Mouse (Mus musculus): ENCODE measurements around the gene Cdc5l.

Cdc5l gene

DNA sequence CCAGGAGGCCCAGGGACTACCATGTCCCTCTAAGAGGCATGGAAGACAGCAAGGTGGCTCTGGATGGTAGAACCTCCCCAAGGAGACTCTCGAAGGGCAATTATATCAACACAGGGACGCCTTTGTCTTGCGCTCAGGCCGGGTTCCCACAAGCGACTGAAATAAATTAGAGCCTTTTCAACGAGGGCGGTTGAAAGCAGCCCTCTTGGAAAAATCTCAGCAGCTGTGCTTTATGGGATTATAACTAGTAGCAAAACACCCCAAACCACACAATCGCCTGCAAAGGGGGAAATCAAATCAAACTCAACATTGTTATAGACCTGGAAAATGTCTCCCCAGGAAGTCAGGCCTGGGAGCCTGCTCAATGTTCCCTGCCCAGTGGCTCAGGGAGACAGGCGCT is 62.5 kb downstream of the Cdc5l start:
- DNase-seq (ENCODE audit: low read depth in 1 of 2, low spot score in 2 of 2) = no peak

GRCm38 (mm10) chr17:45370535-45370934 is 63.0 kb downstream of the Cdc5l start:
- DNase-seq (ENCODE audit: low read depth in 1 of 2, low spot score in 2 of 2) = no peak

GRCm38 (mm10) chr17:45364871-45365270 is 68.7 kb downstream of the Cdc5l start:
- DNase-seq (ENCODE audit: low read depth in 1 of 2, low spot score in 2 of 2) = no peak

DNA sequence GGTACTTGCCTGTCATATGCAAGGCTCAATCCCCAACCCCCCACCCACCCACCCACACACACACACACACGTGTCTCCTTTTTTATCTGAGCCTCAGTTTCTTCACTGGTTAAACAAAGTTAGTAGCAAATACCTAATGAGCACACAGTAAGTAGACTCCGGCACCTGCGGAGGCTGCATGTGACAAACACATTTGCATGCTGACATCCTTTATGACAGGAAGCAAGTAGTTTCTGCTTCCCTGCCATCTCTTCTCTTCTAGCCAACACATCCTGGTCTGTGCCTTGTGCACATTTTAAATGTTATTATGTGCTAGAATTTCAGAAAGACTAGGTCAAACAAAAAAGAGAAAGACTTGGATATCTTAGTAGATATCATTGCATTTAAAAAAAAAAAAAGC is 72.6 kb downstream of the Cdc5l start:
- DNase-seq (ENCODE audit: low read depth in 1 of 2, low spot score in 2 of 2) = no peak

DNA sequence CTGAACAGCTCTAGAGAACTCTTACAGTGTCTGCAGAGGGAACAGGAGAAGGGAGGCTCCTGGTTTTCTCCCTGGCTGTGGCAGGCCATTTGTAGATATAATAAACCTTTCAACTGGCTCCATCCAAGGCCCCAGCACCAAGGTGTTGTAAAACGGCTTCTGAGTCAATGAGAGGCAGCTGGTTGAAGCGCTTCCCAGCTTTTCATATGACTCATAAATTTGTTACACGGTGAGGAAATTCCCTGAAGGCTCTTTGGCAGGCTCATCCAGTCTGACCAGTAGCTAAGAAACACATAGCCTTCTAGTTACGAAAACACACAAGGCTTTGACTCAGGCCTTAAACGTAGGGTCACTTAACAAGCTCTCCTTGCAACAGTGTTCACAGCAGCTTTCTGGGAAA is 74.1 kb downstream of the Cdc5l start:
- no peak for DNase-seq (ENCODE audit: low read depth in 1 of 2, low spot score in 2 of 2)

DNA sequence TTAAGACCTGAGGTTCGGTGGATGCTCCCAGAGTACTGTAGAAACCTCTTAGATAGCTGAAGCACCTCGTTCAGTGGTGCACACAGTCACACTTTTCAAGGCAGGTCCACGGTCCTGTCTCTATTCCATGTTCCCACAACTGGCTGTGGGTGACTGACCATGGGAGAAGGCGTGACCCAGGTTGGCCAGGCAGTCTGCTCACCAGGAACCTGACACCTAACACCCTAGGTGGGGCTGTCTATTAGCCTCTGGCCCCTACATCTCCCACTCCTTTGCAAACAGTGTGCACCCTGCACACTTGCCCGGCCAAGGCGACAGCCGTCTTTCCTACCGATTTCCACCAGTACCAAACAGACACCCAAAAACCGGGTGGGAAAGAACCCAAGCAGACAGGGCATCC is 77.1 kb downstream of the Cdc5l start:
- DNase-seq (ENCODE audit: low read depth in 1 of 2, low spot score in 2 of 2) = no peak

DNA sequence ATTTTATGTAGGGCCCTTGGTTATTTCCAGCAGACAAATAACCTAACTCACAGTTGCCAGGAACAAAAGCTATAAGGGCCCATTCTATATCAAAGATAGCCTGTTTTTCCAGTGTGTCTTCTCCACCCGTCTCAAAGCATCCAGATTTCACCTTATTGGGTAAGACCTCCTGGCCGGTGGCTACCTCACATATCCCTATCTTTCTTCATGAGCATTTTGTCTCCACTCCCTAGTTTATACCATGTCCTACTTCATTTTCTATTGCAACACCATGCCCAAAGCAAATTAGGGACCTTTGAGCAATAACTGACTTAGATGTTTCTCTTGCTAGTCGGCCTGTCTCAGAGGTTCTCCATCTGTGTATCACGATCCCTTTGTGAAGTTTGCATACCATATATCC is 85.6 kb downstream of the Cdc5l start:
- DNase-seq (ENCODE audit: low read depth in 1 of 2, low spot score in 2 of 2) = no peak
